ENCODE assay signal across 11 mouse cellular contexts in genomic region chr3:105815236-105815904, GRCm38 (mm10). TPM values are rescaled to one million over a fixed set of nuclear protein-coding genes. Genes with fewer than 3 reads are reported as not detected.
DNase-seq lines count a peak whose midpoint lies in the region; ATAC-seq lines count a peak whose summit lies in the region.
"Had no signal": no experiment of that assay in that cellular context is flagged by ENCODE, and none has a peak within 500 bp of the region (broad histone marks: within the 10 kb centered on the region; RNA-seq: fewer than 3 reads in every experiment).

No protein-coding gene starts in this region.

- peak; percentile 46 for DNase-seq in forebrain, embryonic 14.5 days (ENCODE audit: low spot score)
- DNase-seq in forebrain, embryonic 10.5 days (ENCODE audit: extremely low spot score, low spot score), result no peak
- DNase-seq in spleen, postnatal 14 days (ENCODE audit: low spot score in 2 of 2), result peak; percentile 25 to 41
- DNase-seq in left cerebral cortex, postnatal 4 days, result no peak
- no peak for DNase-seq in gastrocnemius, postnatal 36 days
- no peak for DNase-seq in layer of hippocampus, adult 8-10 months (ENCODE audit: low spot score in 2 of 2)

- no peaks in the 10 kb centered on the region for H3K4me1 ChIP-seq in forebrain, embryonic 14.5 days (ENCODE audit: control insufficient read depth, insufficient read depth, low read length)
- H3K4me1 ChIP-seq in forebrain, embryonic 10.5 days, result peaks cover 13% of the 10 kb centered on the region
- peaks cover 32% of the 10 kb centered on the region for H3K4me1 ChIP-seq in liver, embryonic 16.5 days (ENCODE audit: control insufficient read depth, low read depth, low read length)

- H3K27me3 ChIP-seq in forebrain, embryonic 14.5 days (replicated peaks; ENCODE audit: control insufficient read depth, insufficient read depth, low read length), result no peaks in the 10 kb centered on the region
- H3K27me3 ChIP-seq in forebrain, embryonic 10.5 days (ENCODE audit: poor library complexity, severe bottlenecking), result no peaks in the 10 kb centered on the region
- no peaks in the 10 kb centered on the region for H3K27me3 ChIP-seq in liver, embryonic 16.5 days (ENCODE audit: control insufficient read depth, insufficient read depth, low read depth, low read length)
- H3K27me3 ChIP-seq: midbrain, embryonic 13.5 days had no signal

- no peaks in the 10 kb centered on the region for H3K9me3 ChIP-seq in forebrain, embryonic 14.5 days (replicated peaks; ENCODE audit: control insufficient read depth, low read length)
- no peaks in the 10 kb centered on the region for H3K9me3 ChIP-seq in forebrain, embryonic 10.5 days
- no peaks in the 10 kb centered on the region for H3K9me3 ChIP-seq in liver, embryonic 16.5 days (replicated peaks; ENCODE audit: control insufficient read depth, low read length)
- H3K9me3 ChIP-seq: hindbrain, embryonic 10.5 days; midbrain, embryonic 13.5 days had no signal

- H3K27ac ChIP-seq in forebrain, embryonic 14.5 days (ENCODE audit: low read depth, low read length), result no peak overlapping the region
- no peak overlapping the region for H3K27ac ChIP-seq in forebrain, embryonic 10.5 days
- peak overlapping the region; percentile 22 for H3K27ac ChIP-seq in liver, embryonic 16.5 days (ENCODE audit: low read length)
- H3K27ac ChIP-seq: hindbrain, embryonic 10.5 days; midbrain, embryonic 13.5 days had no signal

- intact Hi-C loops in left cerebral cortex, postnatal 4 days (cut with DNase I), result no loop called here
- intact Hi-C loops in gastrocnemius, postnatal 36 days (cut with DNase I), result loop anchor here (5.0 kb wide), 1 partner anchor 77 kb away; no protein-coding TSS in a partner anchor

- H3K9ac ChIP-seq in forebrain, embryonic 14.5 days (ENCODE audit: low read length), result no peak overlapping the region
- no peak overlapping the region for H3K9ac ChIP-seq in liver, embryonic 16.5 days (ENCODE audit: low read depth, low read length)
- H3K9ac ChIP-seq: midbrain, embryonic 13.5 days had no signal

- H3K4me2 ChIP-seq in forebrain, embryonic 14.5 days (ENCODE audit: low read length), result no peak overlapping the region
- peak overlapping the region; percentile 27 for H3K4me2 ChIP-seq in liver, embryonic 16.5 days (ENCODE audit: low read depth, low read length)
- H3K4me2 ChIP-seq: midbrain, embryonic 13.5 days had no signal

- peak; percentile 72; the same call in 1 of the 2 replicates for ATAC-seq in forebrain, embryonic 14.5 days
- peak; percentile 95 for ATAC-seq in common myeloid progenitor, adult 5-6 weeks (replicated peaks; ENCODE audit: low read depth, poor library complexity, severe bottlenecking)
- peak; percentile 97 for ATAC-seq in liver, embryonic 16.5 days (ENCODE audit: low read depth)
- ATAC-seq: midbrain, embryonic 13.5 days had no signal

- no peak overlapping the region for H3K4me3 ChIP-seq in forebrain, embryonic 14.5 days (ENCODE audit: low read depth, low read length)
- H3K4me3 ChIP-seq in forebrain, embryonic 10.5 days, result no peak overlapping the region
- no peak overlapping the region for H3K4me3 ChIP-seq in liver, embryonic 16.5 days (ENCODE audit: low read depth, low read length)
- H3K4me3 ChIP-seq: hindbrain, embryonic 10.5 days; midbrain, embryonic 13.5 days had no signal

- no peaks in the 10 kb centered on the region for H3K36me3 ChIP-seq in forebrain, embryonic 14.5 days (ENCODE audit: control insufficient read depth, insufficient read depth, low read length)
- H3K36me3 ChIP-seq in forebrain, embryonic 10.5 days (replicated peaks), result no peaks in the 10 kb centered on the region
- no peaks in the 10 kb centered on the region for H3K36me3 ChIP-seq in liver, embryonic 16.5 days (ENCODE audit: control insufficient read depth, insufficient read depth)
- H3K36me3 ChIP-seq: hindbrain, embryonic 10.5 days; midbrain, embryonic 13.5 days had no signal

- 76% methylated on average over 10 of the region's 10 CpGs for WGBS in forebrain, embryonic 14.5 days
- 80% methylated on average over 10 of the region's 10 CpGs for WGBS in forebrain, embryonic 10.5 days
- WGBS in liver, embryonic 16.5 days (ENCODE audit: insufficient replicate concordance), result 33% methylated on average over 10 of the region's 10 CpGs

RNA-seq across cellular contexts. Expression of gene Rap1a, which starts 14.2 kb away (rescaled TPM):
- 48.1 and 69.3 TPM in 2 replicates for polyA plus RNA-seq in forebrain, embryonic 14.5 days (2014; fragmentation: Nextera tagmentation; extraction: Ambion mirVana)
- 75.5 and 78.0 TPM in 2 replicates for polyA plus RNA-seq in forebrain, embryonic 10.5 days (2016; fragmentation: Nextera tagmentation; extraction: Ambion mirVana)
- 134 and 136 TPM in 2 replicates for total RNA-seq in common myeloid progenitor, adult 5-6 weeks (2017)
- 98.9 and 102 TPM in 2 replicates for polyA plus RNA-seq in liver, embryonic 16.5 days (2015; fragmentation: Nextera tagmentation; extraction: Ambion mirVana)
- total RNA-seq in left cerebral cortex, postnatal 4 days (2021), result 10 to 100 TPM; 73.0 to 84.9 TPM
- total RNA-seq in gastrocnemius, postnatal 36 days (2021), result 10 to 100 TPM; 81.0 to 87.5 TPM
- total RNA-seq in layer of hippocampus, adult 8-10 months (2022), result 100 to 1,000 TPM in 1 of 4 experiments, 10 to 100 TPM in 3; 80.2 to 101 (median 89.7) TPM

RNA-seq across cellular contexts. Expression of gene Adora3, which starts 55.3 kb away (rescaled TPM):
- 0.11 and 0.28 TPM in 2 replicates for polyA plus RNA-seq in forebrain, embryonic 14.5 days (2014; fragmentation: Nextera tagmentation; extraction: Ambion mirVana)
- polyA plus RNA-seq in forebrain, embryonic 10.5 days (2016; fragmentation: Nextera tagmentation; extraction: Ambion mirVana), result 0.16 and 0.41 TPM in 2 replicates
- total RNA-seq in common myeloid progenitor, adult 5-6 weeks (2017), result 0.32 and 1.5 TPM in 2 replicates
- polyA plus RNA-seq in liver, embryonic 16.5 days (2015; fragmentation: Nextera tagmentation; extraction: Ambion mirVana), result 0.48 and 0.77 TPM in 2 replicates
- total RNA-seq in left cerebral cortex, postnatal 4 days (2021), result under 1 TPM; 0.28 to 0.36 TPM
- not detected for total RNA-seq in gastrocnemius, postnatal 36 days (2021)
- total RNA-seq in layer of hippocampus, adult 8-10 months (2022), result 1 to 10 TPM in 3 of 4 experiments, under 1 TPM in 1; 0.89 to 3.8 (median 2.5) TPM
- polyA plus RNA-seq: C2C12 had no signal

RNA-seq across cellular contexts. Expression of gene Tmigd3, which starts 55.3 kb away (rescaled TPM):
- polyA plus RNA-seq in forebrain, embryonic 14.5 days (2014; fragmentation: Nextera tagmentation; extraction: Ambion mirVana), result not detected in 2 replicates
- not detected in 2 replicates for polyA plus RNA-seq in forebrain, embryonic 10.5 days (2016; fragmentation: Nextera tagmentation; extraction: Ambion mirVana)
- total RNA-seq in common myeloid progenitor, adult 5-6 weeks (2017), result 1.0 TPM in 1 of 2 replicates, not detected in the other
- not detected in 2 replicates for polyA plus RNA-seq in liver, embryonic 16.5 days (2015; fragmentation: Nextera tagmentation; extraction: Ambion mirVana)
- total RNA-seq in left cerebral cortex, postnatal 4 days (2021), result not detected
- not detected for total RNA-seq in gastrocnemius, postnatal 36 days (2021)
- under 1 TPM; 0.41 to 0.78 (median 0.63) TPM for total RNA-seq in layer of hippocampus, adult 8-10 months (2022)
- polyA plus RNA-seq: C2C12; hindbrain, embryonic 10.5 days; midbrain, embryonic 13.5 days had no signal

Comparison
In these comparisons a context has a peak if more than half of its experiments do, and no peak if none do; other contexts are left out.
1. DNase-seq: peak in forebrain, embryonic 14.5 days (single experiment) and spleen, postnatal 14 days (2 of 2); none in forebrain, embryonic 10.5 days (single experiment), left cerebral cortex, postnatal 4 days (single experiment), gastrocnemius, postnatal 36 days (0 of 2) and layer of hippocampus, adult 8-10 months (0 of 2).
2. Peak in every context shown above with its lines, with median percentiles within 50 percentile points of each other: ATAC-seq.